Mouse (Mus musculus) liver, adult (tissue): ENCODE measurements around the gene Myrip.

Source experiments
- GATA4 ChIP-seq: IDR thresholded peaks from 2 replicates; pipeline ENCODE4 v1.6.1; 2014; ENCODE audit warnings: mild to moderate bottlenecking, low read length; ENCODE audit not compliant: insufficient replicate concordance

Myrip gene

GRCm38 (mm10) chr9:120502013-120502412, 200.7 kb downstream of the Myrip start:
- TF ChIP-seq GATA4 = no peak

GRCm38 (mm10) chr9:120504423-120504822, 203.1 kb downstream of the Myrip start:
- TF ChIP-seq GATA4 = no peak

GRCm38 (mm10) chr9:120511781-120512180, 210.5 kb downstream of the Myrip start:
- TF ChIP-seq GATA4 = no peak

- no peak for TF ChIP-seq GATA4
Measured at GRCm38 (mm10) chr9:120516720-120517119, 215.4 kb downstream of the Myrip start.

- no peak for TF ChIP-seq GATA4
Measured at GRCm38 (mm10) chr9:120518946-120519345, 217.6 kb downstream of the Myrip start.

GRCm38 (mm10) chr9:120519469-120520125, 218.3 kb downstream of the Myrip start:
- TF ChIP-seq GATA4 = no peak

- no peak for TF ChIP-seq GATA4
Measured at GRCm38 (mm10) chr9:120521161-120521560, 219.8 kb downstream of the Myrip start.
